In genomic region chr3:103801631-103802531, GRCm38 (mm10) we compare ENCODE assay signal across 8 mouse cellular contexts. TPM values are rescaled to one million over a fixed set of nuclear protein-coding genes. Genes with fewer than 3 reads are reported as not detected.
DNase-seq lines count a peak whose midpoint lies in the region; ATAC-seq lines count a peak whose summit lies in the region.

No protein-coding gene starts in this region.

- 0 out of 2 replicates have a peak overlapping the region, but pooled peaks have one; percentile 37 for H3K27ac ChIP-seq in forebrain, embryonic 10.5 days
- H3K27ac ChIP-seq in forebrain, embryonic 12.5 days = no peak overlapping the region

- H3K9me3 ChIP-seq in forebrain, embryonic 10.5 days = no peaks in the 10 kb centered on the region
- no peaks in the 10 kb centered on the region for H3K9me3 ChIP-seq in forebrain, embryonic 12.5 days

- WGBS in forebrain, embryonic 10.5 days = 86% methylated on average over 10 of the region's 10 CpGs
- WGBS in forebrain, embryonic 12.5 days = 86% methylated on average over 10 of the region's 10 CpGs

- H3K4me1 ChIP-seq in forebrain, embryonic 10.5 days = no peaks in the 10 kb centered on the region
- H3K4me1 ChIP-seq in forebrain, embryonic 12.5 days = no peaks in the 10 kb centered on the region

- DNase-seq in forebrain, embryonic 10.5 days (ENCODE audit: extremely low spot score, low spot score) = no peak
- peak; percentile 66 for DNase-seq in cerebellum, adult 8-10 months
- DNase-seq in gonadal fat pad, adult 2 months (ENCODE audit: low read depth) = peak; percentile 99
- peak; percentile 94 for DNase-seq in kidney, adult 11 months
- DNase-seq in left cerebral cortex, postnatal 25 days (ENCODE audit: low spot score in 2 of 2) = peak; percentile 58 to 66
- DNase-seq in telencephalon, adult 2 months (ENCODE audit: low read depth, low spot score) = peak; percentile 74

- no peak for ATAC-seq in forebrain, embryonic 12.5 days (ENCODE audit: low FRiP score)
- peak; percentile 63 for ATAC-seq in megakaryocyte progenitor cell, adult 5-6 weeks (replicated peaks; ENCODE audit: poor library complexity)

- no peaks in the 10 kb centered on the region for H3K27me3 ChIP-seq in forebrain, embryonic 10.5 days (ENCODE audit: poor library complexity, severe bottlenecking)
- no peaks in the 10 kb centered on the region for H3K27me3 ChIP-seq in forebrain, embryonic 12.5 days

- H3K4me2 ChIP-seq in forebrain, embryonic 12.5 days = no peak overlapping the region

- peaks cover 60% of the 10 kb centered on the region for H3K36me3 ChIP-seq in forebrain, embryonic 10.5 days (replicated peaks)
- H3K36me3 ChIP-seq in forebrain, embryonic 12.5 days (replicated peaks) = peaks cover 37% of the 10 kb centered on the region

- H3K4me3 ChIP-seq in forebrain, embryonic 10.5 days = no peak overlapping the region
- H3K4me3 ChIP-seq in forebrain, embryonic 12.5 days (replicated peaks) = no peak overlapping the region

- no peak overlapping the region for H3K9ac ChIP-seq in forebrain, embryonic 12.5 days

- intact Hi-C loops in left cerebral cortex, postnatal 25 days (cut with DNase I) = no loop called here

RNA-seq across cellular contexts. Expression of gene Dclre1b, which starts 7.4 kb away (rescaled TPM):
- polyA plus RNA-seq in forebrain, embryonic 10.5 days (2016; fragmentation: Nextera tagmentation; extraction: Ambion mirVana) = 37.2 and 40.5 TPM in 2 replicates
- polyA plus RNA-seq in forebrain, embryonic 12.5 days (2016; fragmentation: Nextera tagmentation; extraction: Ambion mirVana) = 29.7 and 32.4 TPM in 2 replicates
- 12.7 and 17.2 TPM in 2 replicates for polyA plus RNA-seq in gonadal fat pad, adult 2 months (2012; rRNA removed)
- 1 to 10 TPM; 5.9 to 7.7 TPM for total RNA-seq in left cerebral cortex, postnatal 25 days (2021)
- total RNA-seq in megakaryocyte progenitor cell, adult 5-6 weeks (2015) = 21.4 and 23.9 TPM in 2 replicates
- total RNA-seq in megakaryocyte progenitor cell, adult 5-6 weeks (2017) = 15.4 and 18.5 TPM in 2 replicates

RNA-seq across cellular contexts. Expression of gene Ap4b1, which starts 7.4 kb away (rescaled TPM):
- polyA plus RNA-seq in forebrain, embryonic 10.5 days (2016; fragmentation: Nextera tagmentation; extraction: Ambion mirVana) = 19.3 and 22.3 TPM in 2 replicates
- polyA plus RNA-seq in forebrain, embryonic 12.5 days (2016; fragmentation: Nextera tagmentation; extraction: Ambion mirVana) = 23.7 and 23.9 TPM in 2 replicates
- polyA plus RNA-seq in gonadal fat pad, adult 2 months (2012; rRNA removed) = 16.7 and 21.6 TPM in 2 replicates
- 10 to 100 TPM; 14.1 to 16.1 TPM for total RNA-seq in left cerebral cortex, postnatal 25 days (2021)
- total RNA-seq in megakaryocyte progenitor cell, adult 5-6 weeks (2015) = 17.5 and 18.1 TPM in 2 replicates
- total RNA-seq in megakaryocyte progenitor cell, adult 5-6 weeks (2017) = 17.9 and 20.7 TPM in 2 replicates

RNA-seq across cellular contexts. Expression of gene Gm43064, which starts 7.5 kb away (rescaled TPM):
- 0.17 TPM in 1 of 2 replicates, not detected in the other for polyA plus RNA-seq in forebrain, embryonic 10.5 days (2016; fragmentation: Nextera tagmentation; extraction: Ambion mirVana)
- polyA plus RNA-seq in forebrain, embryonic 12.5 days (2016; fragmentation: Nextera tagmentation; extraction: Ambion mirVana) = 0.10 TPM in 1 of 2 replicates, not detected in the other
- polyA plus RNA-seq in gonadal fat pad, adult 2 months (2012; rRNA removed) = 0.72 and 0.74 TPM in 2 replicates
- total RNA-seq in left cerebral cortex, postnatal 25 days (2021) = under 1 TPM; 0.16 to 0.32 TPM
- total RNA-seq in megakaryocyte progenitor cell, adult 5-6 weeks (2015) = 0.64 TPM in 1 of 2 replicates, not detected in the other
- not detected in 2 replicates for total RNA-seq in megakaryocyte progenitor cell, adult 5-6 weeks (2017)

RNA-seq across cellular contexts. Expression of gene Hipk1, which starts 10.5 kb away (rescaled TPM):
- 9.9 and 10.4 TPM in 2 replicates for polyA plus RNA-seq in forebrain, embryonic 10.5 days (2016; fragmentation: Nextera tagmentation; extraction: Ambion mirVana)
- polyA plus RNA-seq in forebrain, embryonic 12.5 days (2016; fragmentation: Nextera tagmentation; extraction: Ambion mirVana) = 18.2 and 18.5 TPM in 2 replicates
- polyA plus RNA-seq in gonadal fat pad, adult 2 months (2012; rRNA removed) = 63.1 and 88.4 TPM in 2 replicates
- 100 to 1,000 TPM; 110 to 113 TPM for total RNA-seq in left cerebral cortex, postnatal 25 days (2021)
- total RNA-seq in megakaryocyte progenitor cell, adult 5-6 weeks (2015) = 141 and 146 TPM in 2 replicates
- 68.5 and 76.9 TPM in 2 replicates for total RNA-seq in megakaryocyte progenitor cell, adult 5-6 weeks (2017)

RNA-seq across cellular contexts. Expression of gene Bcl2l15, which starts 30.5 kb away (rescaled TPM):
- polyA plus RNA-seq in forebrain, embryonic 10.5 days (2016; fragmentation: Nextera tagmentation; extraction: Ambion mirVana) = 0.17 and 0.25 TPM in 2 replicates
- 0.28 and 0.42 TPM in 2 replicates for polyA plus RNA-seq in forebrain, embryonic 12.5 days (2016; fragmentation: Nextera tagmentation; extraction: Ambion mirVana)
- 101 and 104 TPM in 2 replicates for polyA plus RNA-seq in gonadal fat pad, adult 2 months (2012; rRNA removed)
- under 1 TPM; 0.78 TPM for total RNA-seq in left cerebral cortex, postnatal 25 days (2021)
- total RNA-seq in megakaryocyte progenitor cell, adult 5-6 weeks (2015) = 0.51 and 1.9 TPM in 2 replicates
- total RNA-seq in megakaryocyte progenitor cell, adult 5-6 weeks (2017) = 0.20 and 1.9 TPM in 2 replicates
